Mouse (Mus musculus) stomach, postnatal 0 days (tissue): ENCODE measurements around the gene Plekha8.

ENCODE experiments used
- CTCF ChIP-seq: IDR thresholded peaks from 2 replicates; pipeline ENCODE4 v1.5.1; 2016; ENCODE audit warnings: antibody characterized with exemption, low read depth, mild to moderate bottlenecking, moderate library complexity
- EP300 ChIP-seq: optimal IDR thresholded peaks from 2 replicates; pipeline ENCODE3; 2016; ENCODE audit warnings: antibody characterized with exemption

DNA sequence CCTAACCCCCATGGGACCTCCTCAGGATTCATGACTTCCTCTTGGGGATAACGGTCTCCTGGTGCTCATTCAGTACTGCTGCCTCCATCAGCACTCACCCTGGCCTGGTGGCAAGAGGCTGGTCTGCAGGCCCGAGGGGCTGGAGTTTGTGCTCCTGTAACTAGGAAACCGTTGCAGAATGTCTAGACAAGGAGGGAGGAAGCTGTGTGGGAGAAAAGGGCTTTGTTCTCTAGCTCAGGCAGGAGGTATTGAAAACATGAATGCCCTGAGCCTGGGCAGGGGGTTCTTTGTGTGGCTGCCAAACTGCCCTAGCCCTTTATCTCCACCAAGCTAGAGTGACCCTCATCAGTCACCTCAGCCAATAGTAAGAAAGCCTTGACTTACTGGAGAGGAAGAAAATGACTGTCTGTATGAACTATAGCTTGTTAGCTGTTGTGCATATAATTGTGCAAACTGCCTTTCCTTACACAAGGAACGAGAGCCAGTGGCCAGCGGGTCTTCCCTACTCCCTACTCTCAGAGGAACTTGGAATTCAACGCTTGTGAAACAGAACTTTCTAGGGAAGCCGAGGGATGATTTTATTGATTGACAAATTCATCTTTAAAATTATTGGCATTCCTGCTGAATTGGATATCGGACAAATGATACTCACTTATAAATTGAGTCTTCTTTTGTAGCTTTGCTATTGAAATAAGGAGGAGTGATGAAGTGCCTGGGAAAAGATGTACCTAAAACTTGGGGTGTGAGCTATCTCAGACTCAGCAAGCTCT lies 40.4 kb upstream of the Plekha8 start:
- TF ChIP-seq CTCF (no peak), EP300 (no peak)
